Mouse (Mus musculus) left cerebral cortex, postnatal 36 days (tissue): ENCODE measurements around the gene Gm49387. TPM values are rescaled to one million over a fixed set of nuclear protein-coding genes. Genes with fewer than 3 reads are reported as not detected.

ENCODE experiments used
- DNase-seq, 2 experiments: peaks; one replicate each; pipeline ENCODE4 v3.0.0; 2021 to 2022; ENCODE audit warnings: low spot score in 2 of 2, mixed read lengths in 1 of 2
- intact Hi-C: fragments of 180-260 bp; cut with DNase I; formaldehyde crosslinking; loops from one replicate; pipeline ENCODE4 v1.15.1; 2025
- total RNA-seq, 2 experiments: library from RNA; stranded (reverse); gene quantifications; 2 replicates each; pipeline ENCODE4 v1.2.3; 2021

Gm49387 gene
- total RNA-seq, 2 experiments from 2014 or later, result 0.44 TPM; not detected in 1

DNA sequence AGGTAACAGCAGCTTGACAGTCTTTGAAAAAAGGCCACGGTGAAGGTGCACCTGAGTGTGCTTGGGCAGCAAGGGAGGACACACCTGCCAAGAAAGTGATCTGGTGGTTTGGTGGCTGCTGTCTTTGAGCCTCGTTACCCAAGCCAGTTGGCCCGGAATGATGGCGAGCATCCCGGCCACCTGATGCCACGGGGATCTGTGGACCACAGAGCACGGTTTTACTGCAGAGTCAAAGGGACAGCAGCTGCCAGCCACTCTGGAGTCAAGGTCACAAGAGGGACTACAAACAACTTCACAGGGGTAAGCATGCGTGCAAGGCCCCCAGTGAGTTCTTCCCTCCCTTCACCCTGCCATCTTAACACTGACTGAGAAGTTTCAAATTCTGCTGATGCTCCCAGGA lies 83.4 kb downstream of the Gm49387 start:
- no peak for DNase-seq
- intact Hi-C loops, result no loop called here

DNA sequence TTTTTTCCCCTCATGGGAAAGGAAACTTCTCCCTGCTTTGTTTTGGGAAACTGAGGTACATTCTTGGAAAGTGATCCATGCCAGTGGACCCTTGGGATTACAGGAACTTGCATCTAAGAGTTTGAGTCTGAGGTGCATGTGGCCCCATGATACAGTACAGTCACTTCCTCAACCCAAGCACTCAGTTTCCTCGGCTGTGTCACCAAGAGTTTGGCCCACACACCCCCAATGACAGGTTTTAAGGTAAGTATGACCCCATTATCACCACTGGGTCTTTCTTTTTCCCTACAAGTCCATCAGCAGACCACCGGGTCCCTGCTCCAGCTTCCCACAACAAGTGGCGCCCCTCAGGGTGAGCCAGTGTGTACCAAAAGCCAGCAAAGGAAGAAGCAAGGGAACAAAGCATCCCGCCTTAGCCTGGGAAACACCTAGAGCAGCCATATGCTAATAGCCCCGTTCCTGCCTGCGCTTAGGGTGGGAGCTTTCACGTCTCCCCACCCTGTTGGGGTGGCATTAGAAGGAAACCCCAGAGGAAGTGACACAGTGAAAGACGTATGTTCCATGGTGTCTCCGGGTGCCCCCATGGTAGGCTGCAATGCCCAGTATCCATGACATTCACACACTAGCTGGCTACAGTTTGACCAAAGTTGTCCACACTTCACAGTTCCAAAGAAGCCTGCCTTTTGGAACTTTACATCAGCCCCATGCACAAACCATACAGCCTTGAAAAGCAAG lies 84.0 kb downstream of the Gm49387 start:
- intact Hi-C loops, result no loop called here
- DNase-seq, result no peak

DNA sequence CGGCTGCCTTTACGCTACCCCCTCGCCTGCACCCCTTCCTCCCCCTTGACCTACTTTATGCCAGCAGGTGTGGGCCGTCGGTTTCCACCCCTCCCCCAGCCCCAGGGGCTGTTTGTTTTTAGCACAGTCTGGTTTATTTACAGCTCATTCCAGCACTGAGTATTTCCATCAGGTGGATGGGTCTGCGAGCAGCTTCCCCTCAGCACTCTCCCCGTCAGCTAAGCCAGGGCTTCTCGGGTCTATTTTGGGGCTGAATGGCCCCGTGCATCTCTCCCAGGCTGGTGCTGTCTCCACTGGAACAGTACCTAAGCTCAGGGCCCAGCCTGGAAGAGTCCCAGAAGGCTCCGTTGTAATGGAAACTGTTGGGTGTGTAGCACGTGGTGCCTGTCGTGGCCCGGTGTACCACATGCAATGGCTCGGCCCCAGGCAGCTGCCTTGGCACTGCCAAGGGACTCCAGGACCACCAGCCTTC lies 84.7 kb downstream of the Gm49387 start:
- DNase-seq, result no peak
- intact Hi-C loops, result no loop called here

DNA sequence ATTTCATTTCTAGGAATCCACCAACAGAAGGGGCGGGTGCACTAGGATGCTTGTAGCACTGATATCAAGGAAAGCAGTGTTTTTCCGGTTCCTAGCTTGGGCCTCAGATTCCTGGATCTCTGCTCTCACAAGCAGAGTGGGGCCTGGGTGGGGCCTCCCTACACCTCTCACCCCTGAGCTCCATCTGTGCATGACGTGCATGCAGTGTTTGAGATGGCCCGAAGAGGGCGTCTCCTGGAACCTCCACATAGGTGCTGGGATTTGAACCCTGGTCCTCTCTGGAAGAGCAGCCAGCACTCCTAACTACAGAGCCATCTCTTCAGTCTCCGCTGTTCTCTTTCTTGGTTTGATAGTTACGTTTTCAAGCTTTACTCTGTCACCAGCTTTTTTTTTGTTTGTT lies 85.7 kb downstream of the Gm49387 start:
- intact Hi-C loops, result no loop called here
- no peak for DNase-seq

DNA sequence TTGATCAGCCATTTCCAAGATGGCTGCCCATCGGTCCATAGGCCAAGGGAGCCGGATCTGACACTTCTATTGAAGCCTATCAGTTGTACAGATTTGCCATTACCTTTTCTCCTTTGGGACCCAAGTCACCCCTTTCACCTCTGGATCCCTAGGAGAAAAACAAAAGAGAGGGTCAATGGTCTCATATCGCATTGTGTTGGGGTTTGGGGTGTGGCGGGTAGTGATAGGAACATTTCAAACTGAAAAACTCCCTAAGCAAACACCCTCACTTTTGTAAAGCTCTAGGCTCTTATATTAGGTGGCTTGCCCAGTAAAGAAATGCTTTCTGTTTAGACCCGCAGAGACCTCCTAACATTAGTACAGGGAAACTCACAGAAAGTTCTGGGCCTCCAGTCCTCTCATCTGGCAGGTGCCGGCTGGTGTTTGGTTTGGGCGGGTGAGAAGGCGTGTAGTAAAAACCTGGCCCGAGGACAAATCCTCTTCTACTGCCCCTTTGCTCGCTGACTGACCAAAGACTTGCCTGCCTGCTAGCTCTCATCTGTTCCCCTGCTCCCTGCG lies 96.7 kb downstream of the Gm49387 start:
- intact Hi-C loops, result no loop called here
- DNase-seq, result no peak

DNA sequence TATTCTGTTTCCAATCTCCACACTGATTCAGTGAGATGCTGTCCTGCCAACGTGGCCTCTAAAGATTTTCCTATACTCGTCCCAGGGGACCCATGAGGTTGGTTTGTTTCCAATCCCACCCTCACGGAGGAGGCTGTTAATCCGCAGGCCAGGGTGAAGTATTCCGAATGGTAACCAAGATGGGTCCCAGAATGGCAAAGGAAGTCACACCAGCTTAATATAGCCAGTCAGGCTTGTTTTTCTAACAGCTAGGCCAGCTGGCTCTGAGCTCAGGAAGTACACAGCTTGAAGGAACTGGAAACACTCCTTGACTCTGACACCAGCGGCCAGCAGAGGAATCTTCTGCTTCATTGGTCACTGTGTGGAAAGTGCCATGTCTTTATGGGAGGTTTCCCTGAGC lies 103.4 kb downstream of the Gm49387 start:
- DNase-seq, result no peak
- intact Hi-C loops, result no loop called here

DNA sequence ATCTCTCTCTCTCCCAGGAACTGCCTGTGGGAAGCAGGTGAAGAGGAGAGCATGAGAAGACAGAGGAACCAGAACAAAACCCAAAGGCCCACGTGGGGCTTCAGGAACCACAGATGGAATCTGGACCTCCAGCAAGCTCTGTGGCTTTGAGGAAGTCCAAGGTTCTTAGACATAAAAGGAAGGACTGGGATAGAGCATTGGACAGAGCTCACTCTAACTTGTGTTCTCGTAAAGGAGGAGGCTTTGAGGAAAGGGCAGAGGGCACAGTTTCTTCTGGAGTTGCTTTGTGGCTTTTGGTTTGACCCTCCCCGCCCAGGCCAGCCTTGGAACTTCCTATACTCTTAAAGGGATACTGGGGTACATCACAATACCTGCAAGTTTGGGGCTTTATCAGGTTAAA lies 108.0 kb downstream of the Gm49387 start:
- no peak for DNase-seq
- intact Hi-C loops, result no loop called here

DNA sequence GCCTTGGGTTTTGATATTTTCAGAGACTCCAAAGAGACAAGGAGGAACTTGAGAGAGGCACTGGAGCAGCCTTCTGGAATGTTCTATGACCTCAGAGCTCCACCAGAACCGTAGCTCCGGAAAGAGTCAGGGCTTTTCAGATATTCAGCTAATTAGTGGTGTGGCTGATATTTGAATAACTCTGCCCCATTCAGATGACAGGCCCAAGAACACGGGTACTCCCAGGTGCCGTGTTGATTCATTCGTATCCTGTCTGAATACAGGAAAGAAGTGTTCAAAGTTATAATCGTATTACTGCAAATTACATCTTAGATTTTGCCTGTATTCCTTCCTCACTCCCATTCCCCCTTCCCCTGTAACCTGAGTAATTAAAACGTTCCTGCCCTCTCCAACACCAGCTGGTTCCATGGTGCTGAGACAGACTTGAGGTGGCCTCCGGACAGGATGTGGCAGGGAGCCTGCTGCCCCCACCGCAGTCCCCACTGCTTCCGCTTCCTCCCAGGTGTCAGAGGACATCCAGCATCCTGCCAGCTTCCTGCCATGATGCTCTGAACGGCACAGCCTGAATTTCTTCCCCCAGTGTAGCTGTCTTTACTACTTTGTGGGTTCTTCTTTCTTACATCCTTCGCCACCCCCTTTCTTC lies 109.1 kb downstream of the Gm49387 start:
- intact Hi-C loops, result no loop called here
- DNase-seq, result no peak

DNA sequence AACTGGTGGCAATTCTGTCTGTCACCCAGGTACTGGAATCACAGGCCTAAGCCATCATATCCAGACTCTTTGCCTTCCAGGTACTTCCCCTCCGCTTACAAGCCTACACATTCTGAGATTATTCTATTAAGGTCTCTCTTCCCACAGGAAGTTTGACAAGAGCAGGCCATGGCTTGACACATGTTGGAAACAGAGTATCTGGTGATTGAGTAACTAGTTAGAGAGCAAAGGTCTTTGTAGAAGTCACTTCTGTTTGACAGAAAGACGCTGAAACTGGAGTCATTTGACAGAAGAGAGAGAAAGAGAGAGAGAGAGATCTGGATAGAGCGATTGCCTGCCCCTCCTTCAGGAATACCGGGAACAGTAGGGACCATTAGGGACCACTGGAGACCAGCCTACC lies 109.8 kb downstream of the Gm49387 start:
- DNase-seq, result no peak
- intact Hi-C loops, result no loop called here

DNA sequence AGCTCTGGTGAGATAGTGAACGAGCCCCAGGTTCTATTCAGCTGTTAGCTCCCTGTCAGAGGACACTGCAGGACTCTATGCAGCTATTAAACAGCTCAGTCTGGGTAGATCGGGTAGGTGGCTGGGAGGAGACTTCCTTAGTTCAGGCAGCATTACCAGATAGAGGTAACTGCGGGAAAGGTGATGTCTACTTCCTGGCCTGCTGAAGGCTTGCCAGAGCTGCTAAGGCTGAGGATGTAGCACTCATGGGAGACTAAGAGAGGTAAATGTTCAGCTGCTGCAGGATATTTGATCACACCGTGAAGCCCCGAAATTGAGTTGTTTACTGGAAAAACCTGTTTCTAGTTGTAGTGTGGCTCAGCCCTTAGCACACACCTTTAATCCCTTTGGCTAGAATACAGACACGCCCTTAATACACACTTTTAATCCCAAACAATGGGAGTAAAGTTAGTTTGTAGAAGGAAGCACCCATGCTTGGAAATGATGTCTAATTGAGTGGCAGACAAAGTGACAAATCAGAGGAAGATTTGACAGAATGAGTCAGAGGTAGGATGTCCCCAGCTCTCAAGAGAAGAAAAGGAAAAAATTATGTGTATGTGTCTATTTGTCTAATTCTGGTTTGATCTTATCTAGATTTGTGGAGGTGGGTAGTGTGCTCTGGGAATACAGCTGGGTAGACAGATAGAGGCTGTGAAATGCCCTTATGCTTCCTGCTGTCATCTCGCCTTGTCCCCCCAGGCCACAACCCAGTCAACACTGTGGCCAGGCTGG lies 115.5 kb downstream of the Gm49387 start:
- intact Hi-C loops, result no loop called here
- no peak for DNase-seq

DNA sequence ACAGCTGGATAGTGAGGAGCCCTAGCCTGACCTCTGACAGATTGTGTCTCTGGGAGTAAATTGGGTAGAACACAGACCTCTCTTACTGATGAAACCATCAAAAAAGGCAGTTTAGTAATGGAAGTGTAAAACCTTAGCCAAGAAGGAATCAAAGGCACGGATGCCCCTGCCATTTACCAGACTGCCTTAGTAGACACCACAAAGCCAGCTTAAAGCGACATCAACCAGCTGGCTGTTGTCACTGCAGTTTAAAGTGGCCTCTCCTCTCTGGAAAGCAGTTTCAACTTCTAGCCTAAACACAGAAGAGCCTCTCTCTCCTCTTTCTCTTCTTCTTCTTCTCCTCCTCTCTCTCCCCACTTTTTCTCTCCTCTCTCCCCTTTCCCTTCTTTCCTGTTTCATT lies 119.4 kb downstream of the Gm49387 start:
- no peak for DNase-seq
- intact Hi-C loops, result loop anchor here (5.0 kb wide), 1 partner anchor 41 kb away; no protein-coding TSS in a partner anchor

DNA sequence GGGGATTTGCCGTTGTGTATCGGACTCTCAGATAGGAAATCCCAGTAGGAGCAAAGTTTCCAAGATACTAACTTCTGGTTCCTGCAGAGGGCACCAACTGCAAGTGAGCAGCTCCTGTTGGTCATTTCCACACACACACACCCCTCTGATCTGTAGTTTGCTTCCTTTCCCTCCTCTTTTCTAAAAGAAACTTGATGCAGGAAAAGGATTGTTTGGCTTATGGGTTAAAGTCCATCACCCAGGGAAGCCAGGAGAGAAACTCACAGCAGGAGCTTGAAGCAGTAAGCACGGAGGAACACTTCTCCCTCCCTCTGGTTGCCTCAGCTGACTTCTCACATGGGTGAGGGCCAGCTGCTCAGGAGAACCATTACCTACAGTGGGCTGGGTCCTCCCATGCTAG lies 121.5 kb downstream of the Gm49387 start:
- intact Hi-C loops, result loop anchor here (5.0 kb wide), 1 partner anchor 83 kb away; no protein-coding TSS in a partner anchor
- no peak for DNase-seq

DNA sequence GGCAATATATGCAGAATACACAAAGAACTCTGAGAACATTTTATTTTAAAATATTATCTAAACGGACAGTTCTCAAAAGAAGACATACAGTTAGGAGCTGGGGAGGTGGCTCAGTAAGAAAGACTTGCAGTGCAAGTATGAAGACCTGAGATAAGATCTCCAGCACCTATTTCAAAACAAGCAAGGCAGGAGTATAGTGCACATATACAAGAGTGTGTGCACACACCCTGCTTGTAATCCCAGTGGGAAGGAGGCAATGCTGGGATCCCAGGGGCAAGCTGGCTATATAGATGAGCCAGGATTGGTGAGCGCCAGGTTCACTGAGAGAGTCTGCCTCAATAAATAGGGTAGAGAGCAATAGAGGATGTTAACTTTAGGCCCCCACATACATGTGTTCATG lies 124.8 kb downstream of the Gm49387 start:
- DNase-seq, result no peak
- intact Hi-C loops, result loop anchor here (5.0 kb wide), 1 partner anchor 86 kb away; no protein-coding TSS in a partner anchor

DNA sequence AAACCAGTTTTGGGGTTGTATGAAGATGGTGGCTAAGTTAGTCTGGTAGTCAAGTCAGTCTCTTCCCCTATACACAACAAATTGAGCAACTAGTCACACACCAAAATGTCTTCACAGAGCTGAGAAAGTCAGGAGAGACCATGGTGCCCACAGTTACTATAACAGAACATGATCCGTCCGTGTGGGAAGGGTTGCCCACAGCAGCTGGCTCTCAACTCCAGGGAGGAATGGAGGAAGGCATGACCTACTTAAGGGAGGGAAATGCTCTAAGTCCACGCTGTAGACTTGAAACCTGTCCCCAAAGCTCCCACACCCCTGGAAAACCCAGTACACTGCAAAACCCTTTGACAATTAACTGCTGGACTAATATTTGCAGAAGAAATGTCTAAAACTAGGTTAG lies 130.4 kb downstream of the Gm49387 start:
- no peak for DNase-seq
- intact Hi-C loops, result no loop called here

DNA sequence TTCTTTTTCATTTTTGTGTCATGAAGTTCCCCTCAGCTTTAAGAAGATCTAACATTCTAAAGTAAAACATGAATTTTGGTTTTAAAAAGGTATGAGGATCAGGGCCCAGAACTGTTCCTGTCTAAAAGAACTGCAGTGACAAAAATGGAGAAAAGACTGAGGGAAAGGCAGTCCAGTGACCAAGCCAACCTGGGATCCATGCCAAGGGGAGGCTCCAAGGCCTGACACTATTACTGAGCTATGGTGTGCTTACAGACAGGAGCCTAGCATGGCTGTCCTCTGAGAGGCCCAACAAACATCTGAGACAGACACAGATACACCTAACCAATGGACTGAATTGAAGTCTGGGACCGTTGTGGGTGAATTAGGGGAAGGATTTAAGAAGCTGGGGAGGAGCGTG lies 130.8 kb downstream of the Gm49387 start:
- intact Hi-C loops, result no loop called here
- DNase-seq, result no peak

DNA sequence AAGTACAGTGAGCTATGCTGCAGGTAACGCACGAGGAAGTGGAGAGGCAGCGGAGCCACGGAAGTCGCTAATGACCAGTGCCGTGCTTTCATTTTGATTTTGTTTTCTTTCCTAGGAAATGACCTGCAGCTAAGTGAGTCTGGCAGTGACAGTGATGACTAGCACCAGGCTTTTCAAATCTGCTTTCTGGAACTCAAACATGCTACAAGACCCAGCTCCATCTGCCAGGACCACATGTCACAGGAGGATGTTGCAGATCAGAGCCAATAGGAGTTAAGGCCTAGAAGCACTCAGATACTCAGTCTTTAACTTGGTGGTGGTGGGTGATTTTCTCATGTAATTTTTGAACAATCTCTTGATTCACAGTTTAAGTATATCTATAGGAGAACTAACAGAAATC lies 134.2 kb downstream of the Gm49387 start:
- intact Hi-C loops, result no loop called here
- DNase-seq, result no peak

DNA sequence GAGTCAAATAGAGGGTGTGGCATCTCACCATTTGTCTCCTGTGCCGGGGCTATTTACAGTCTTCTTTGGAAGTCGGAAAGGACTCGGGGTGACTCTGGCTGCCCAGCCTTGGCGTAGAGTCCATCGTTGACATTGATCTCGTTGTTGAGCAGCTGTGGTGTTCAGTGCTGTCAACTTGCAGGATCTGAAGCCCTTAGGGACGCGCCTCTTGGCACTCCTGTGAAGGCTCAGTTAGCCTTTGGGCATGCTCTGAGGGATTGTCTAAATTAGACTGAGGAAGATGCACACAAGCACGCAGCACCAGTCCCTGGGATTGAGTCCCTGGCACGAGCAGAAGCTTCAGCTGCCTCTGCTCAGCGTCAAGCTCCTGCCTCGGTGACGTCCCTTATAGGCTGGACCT lies 137.3 kb downstream of the Gm49387 start:
- no peak for DNase-seq
- intact Hi-C loops, result no loop called here
